Mouse (Mus musculus) forebrain, embryonic 11.5 days (tissue): ENCODE measurements at regions not wholly inside any gene's neighbourhood (a gene's known extent, or its start where the extent isn't known, plus 50 kb on each side); places are given as distances from the start of the nearest gene placed in this dataset.

Experiments
- ATAC-seq: fragments of 200-750 bp; cut with Nextera tagmentation; replicated peaks from 2 replicates; pipeline ENCODE4 v1.8.0; 2017; ENCODE audit warnings: moderate TSS enrichment; ENCODE audit not compliant: low FRiP score
- DNase-seq: peaks from one replicate; pipeline ENCODE4 v3.0.0-alpha.2; 2017; ENCODE audit warnings: low spot score
- H3K27ac ChIP-seq: fragments of 300-500 bp; sonication (generic); 2 replicates; pipeline ENCODE4 v1.5.1; 2014; ENCODE audit warnings: low read depth, low read length
- H3K27me3 ChIP-seq: fragments of 300-500 bp; sonication (generic); 2 replicates; pipeline ENCODE4 v1.6.1; 2014; ENCODE audit warnings: mild to moderate bottlenecking, low read length, mixed read lengths; ENCODE audit not compliant: control insufficient read depth, insufficient read depth
- H3K36me3 ChIP-seq: fragments of 300-500 bp; sonication (generic); 2 replicates; pipeline ENCODE4 v1.6.1; 2014; ENCODE audit warnings: mild to moderate bottlenecking, low read length, moderate library complexity, mixed read lengths; ENCODE audit not compliant: control insufficient read depth, insufficient read depth
- H3K4me1 ChIP-seq: fragments of 300-500 bp; sonication (generic); replicated peaks from 2 replicates; pipeline ENCODE4 v1.6.1; 2014; ENCODE audit warnings: low read length, mixed read lengths; ENCODE audit not compliant: control insufficient read depth, insufficient read depth
- H3K4me2 ChIP-seq: fragments of 300-500 bp; sonication (generic); 2 replicates; pipeline ENCODE4 v1.6.1; 2014; ENCODE audit warnings: low read depth, mild to moderate bottlenecking, low read length, moderate library complexity, mixed read lengths; ENCODE audit not compliant: severe bottlenecking
- H3K4me3 ChIP-seq: fragments of 300-500 bp; sonication (generic); 2 replicates; pipeline ENCODE4 v1.5.1; 2014; ENCODE audit warnings: low read depth, low read length
- H3K9ac ChIP-seq: fragments of 300-500 bp; sonication (generic); 2 replicates; pipeline ENCODE4 v1.6.1; 2014; ENCODE audit warnings: low read length
- H3K9me3 ChIP-seq: fragments of 300-500 bp; sonication (generic); 2 replicates; pipeline ENCODE4 v1.6.1; 2016; ENCODE audit warnings: low read length, mixed read lengths; ENCODE audit not compliant: control insufficient read depth
- WGBS: fragments of 180-500 bp; shearing (Covaris S2); extraction: QIAGEN DNeasy Blood & Tissue Kit; methylation state at CpG from one replicate; pipeline ENCODE4 v1.1.7; 2014; 5-methylcytosine and 5-hydroxymethylcytosine counted together

DNA sequence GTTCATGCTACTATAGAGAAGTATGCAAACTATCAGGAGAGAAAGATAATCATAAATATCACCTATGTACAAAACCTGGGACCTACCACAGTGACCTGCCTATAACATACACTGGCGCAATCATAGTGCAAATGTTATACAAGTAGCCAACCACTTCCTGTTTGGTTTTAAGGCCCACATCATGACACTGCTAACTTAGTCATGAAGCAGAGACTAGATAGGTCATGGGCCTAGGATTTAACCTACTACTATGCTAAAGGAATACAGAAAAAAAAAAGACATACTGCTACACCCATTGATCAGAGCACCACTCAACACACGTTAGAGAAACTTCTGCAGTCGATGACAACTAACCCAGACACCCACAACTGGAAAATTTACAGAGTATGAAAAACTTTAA is 498.6 kb upstream of the Acvr2a start:
- Histone ChIP-seq H3K9ac (no peak overlapping the region), H3K27ac (no peak overlapping the region), H3K4me3 (no peak overlapping the region), H3K36me3 (no peaks in the 10 kb centered on the region), H3K9me3 (no peaks in the 10 kb centered on the region), H3K27me3 (no peaks in the 10 kb centered on the region), H3K4me2 (no peak overlapping the region), H3K4me1 (no peaks in the 10 kb centered on the region)
- ATAC-seq (no peak), DNase-seq (no peak)
- 84% methylated on average over 3 of the region's 3 CpGs for WGBS

DNA sequence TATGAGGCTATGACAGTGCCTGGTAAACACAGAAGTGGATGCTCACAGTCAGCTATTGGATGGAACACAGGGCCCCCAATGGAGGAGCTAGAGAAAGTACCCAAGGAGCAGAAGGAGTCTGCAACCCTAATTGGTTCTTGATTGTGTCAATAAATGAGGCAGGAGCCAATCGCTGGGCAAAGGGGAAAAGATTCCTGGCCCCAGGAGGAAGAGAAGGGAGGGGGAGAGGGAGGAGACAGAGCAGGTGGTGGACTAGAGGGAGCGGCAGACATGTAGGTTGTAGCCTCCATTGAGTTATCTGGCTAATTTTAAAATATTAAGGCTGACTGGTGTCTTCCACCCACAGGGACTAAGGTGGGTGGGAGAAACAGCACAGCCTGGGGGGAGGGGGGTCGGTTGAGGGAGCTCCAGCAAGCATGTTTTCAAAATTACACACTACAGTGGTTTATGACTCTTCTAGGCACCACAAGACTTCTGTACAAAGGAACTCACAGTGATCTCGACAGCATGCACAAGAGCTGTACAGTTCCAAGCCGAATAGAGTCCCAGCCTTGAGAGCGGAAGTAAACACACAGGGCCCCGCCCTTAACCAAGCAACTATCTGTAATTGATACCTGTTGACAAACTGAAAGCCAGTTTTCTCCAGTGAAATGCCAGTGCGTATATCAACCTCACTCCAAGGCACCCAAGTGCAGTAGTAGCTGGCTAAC is 497.6 kb upstream of the Acvr2a start:
- H3K4me1 ChIP-seq: no peaks in the 10 kb centered on the region

DNA sequence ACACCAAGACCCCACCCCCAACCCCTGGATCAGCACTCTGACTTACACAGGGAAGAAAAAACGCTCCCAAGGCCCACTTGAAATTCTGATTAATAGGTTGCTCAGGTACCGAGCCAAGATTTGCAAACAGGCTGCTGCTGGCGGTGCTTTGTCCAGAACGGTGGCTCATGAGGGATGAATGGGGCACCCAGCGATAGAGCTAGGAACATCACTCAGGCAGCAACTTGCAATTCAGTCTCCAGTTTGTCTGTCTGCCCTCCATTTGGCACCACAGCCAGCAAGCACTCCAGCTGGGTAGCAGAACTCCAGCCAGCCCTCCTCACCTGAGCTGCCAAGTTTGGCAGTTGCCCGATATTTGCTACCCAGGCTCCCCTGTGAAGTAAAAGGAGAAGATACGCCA is 496.1 kb upstream of the Acvr2a start:
- H3K9me3 ChIP-seq: no peaks in the 10 kb centered on the region
- WGBS: 65% methylated on average over 7 of the region's 7 CpGs
- H3K36me3 ChIP-seq: no peaks in the 10 kb centered on the region
- ATAC-seq: no peak
- H3K4me1 ChIP-seq: no peaks in the 10 kb centered on the region
- H3K27me3 ChIP-seq: no peaks in the 10 kb centered on the region
- no peak overlapping the region for H3K27ac ChIP-seq
- H3K4me2 ChIP-seq: no peak overlapping the region
- H3K9ac ChIP-seq: no peak overlapping the region
- no peak overlapping the region for H3K4me3 ChIP-seq
- DNase-seq: peak; percentile 55

More for the DNA sequence above, 497.6 kb upstream of the Acvr2a start:
- Histone ChIP-seq H3K4me3 (no peak overlapping the region), H3K9ac (no peak overlapping the region), H3K27me3 (no peaks in the 10 kb centered on the region), H3K9me3 (no peaks in the 10 kb centered on the region), H3K4me2 (no peak overlapping the region), H3K27ac (no peak overlapping the region), H3K36me3 (no peaks in the 10 kb centered on the region)
- 0 out of 2 replicates have a peak, but pooled peaks have one; percentile 7 for ATAC-seq
- DNase-seq: no peak
- 89% methylated on average over 8 of the region's 8 CpGs for WGBS

DNA sequence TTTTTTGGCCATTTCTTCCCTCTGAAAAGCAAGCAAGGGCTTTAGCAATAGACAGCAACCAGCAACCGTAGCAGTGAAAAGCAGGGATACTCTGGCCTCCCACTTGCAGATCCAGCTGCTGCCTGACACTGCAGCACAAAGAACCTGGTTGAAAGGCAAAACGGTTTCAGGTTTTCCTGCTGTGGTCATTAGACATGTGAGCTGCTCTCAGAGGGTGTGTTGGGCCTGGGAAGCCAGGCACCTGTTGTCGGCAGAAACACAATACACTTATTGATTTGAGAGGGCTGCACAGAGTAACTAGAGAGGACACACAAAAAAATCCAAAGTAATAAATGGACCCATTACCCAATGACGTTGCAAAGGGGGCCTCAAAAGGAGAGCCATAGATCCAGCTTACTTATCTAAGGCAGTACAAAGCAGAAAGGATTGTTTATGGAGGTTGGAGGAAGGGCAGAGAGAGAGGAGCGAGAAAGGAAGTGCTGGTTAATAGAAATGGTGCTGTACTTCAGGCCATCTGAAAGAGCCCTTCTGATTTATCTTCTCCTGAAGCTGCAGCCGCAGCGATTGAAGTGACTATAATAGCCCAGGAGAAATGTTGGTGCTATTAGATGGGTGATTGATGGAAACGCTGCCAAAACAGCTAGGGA is 495.4 kb upstream of the Acvr2a start:
- no peak overlapping the region for H3K9ac ChIP-seq
- no peaks in the 10 kb centered on the region for H3K36me3 ChIP-seq
- DNase-seq (no peak), ATAC-seq (peak; percentile 34; the same call in 1 of the 2 replicates)
- WGBS: 40% methylated on average over 8 of the region's 8 CpGs
- H3K9me3 ChIP-seq: no peaks in the 10 kb centered on the region
- H3K4me3 ChIP-seq: no peak overlapping the region
- H3K4me2 ChIP-seq: no peak overlapping the region
- no peak overlapping the region for H3K27ac ChIP-seq
- no peaks in the 10 kb centered on the region for H3K27me3 ChIP-seq
- no peaks in the 10 kb centered on the region for H3K4me1 ChIP-seq

DNA sequence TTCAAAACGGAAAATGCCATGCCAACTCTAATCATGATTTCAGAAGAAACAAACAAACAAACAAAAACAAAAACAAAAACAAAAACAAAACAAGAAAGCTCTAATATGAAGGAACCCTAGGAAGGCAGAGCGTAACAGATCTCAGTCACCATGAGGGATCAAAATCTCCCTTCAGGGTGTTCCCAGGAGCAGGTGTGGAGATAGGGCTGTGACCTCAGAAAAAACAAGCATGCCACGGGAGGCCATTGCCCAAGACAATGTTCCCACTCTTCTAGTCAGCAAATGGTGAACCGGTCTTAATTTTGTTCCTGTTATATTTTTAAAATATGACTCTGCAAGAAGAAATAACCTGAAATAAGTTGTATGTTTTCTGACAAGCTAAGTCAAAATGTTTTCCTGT is 492.4 kb upstream of the Acvr2a start:
- H3K9ac ChIP-seq: no peak overlapping the region
- H3K4me3 ChIP-seq: no peak overlapping the region
- H3K36me3 ChIP-seq: no peaks in the 10 kb centered on the region
- ATAC-seq (no peak), DNase-seq (no peak)
- no peaks in the 10 kb centered on the region for H3K9me3 ChIP-seq
- H3K4me1 ChIP-seq: no peaks in the 10 kb centered on the region
- WGBS: 84% methylated on average over 4 of the region's 4 CpGs
- no peak overlapping the region for H3K4me2 ChIP-seq
- no peak overlapping the region for H3K27ac ChIP-seq
- H3K27me3 ChIP-seq: no peaks in the 10 kb centered on the region

DNA sequence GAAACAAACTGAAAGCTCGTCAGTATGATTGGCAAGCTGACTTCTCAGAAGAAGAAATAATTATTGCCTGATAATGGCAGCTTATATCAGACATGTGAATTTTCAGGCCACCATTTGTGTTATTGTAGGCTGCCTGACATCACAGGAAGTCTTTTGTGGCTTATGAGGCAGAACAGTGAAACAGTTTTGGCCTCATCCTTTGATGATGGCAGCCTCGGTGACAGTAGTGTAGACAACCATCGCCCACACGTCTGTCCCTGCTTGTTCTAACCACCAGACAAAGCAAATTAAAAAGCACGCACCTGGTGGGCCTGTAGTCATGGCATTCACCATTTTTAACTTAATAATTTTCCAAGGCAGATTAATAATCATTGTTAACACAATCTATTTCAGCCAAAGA is 491.6 kb upstream of the Acvr2a start:
- ATAC-seq (no peak), DNase-seq (no peak)
- no peaks in the 10 kb centered on the region for H3K27me3 ChIP-seq
- 82% methylated on average over 5 of the region's 5 CpGs for WGBS
- no peaks in the 10 kb centered on the region for H3K9me3 ChIP-seq
- H3K27ac ChIP-seq: no peak overlapping the region
- H3K4me1 ChIP-seq: no peaks in the 10 kb centered on the region
- no peak overlapping the region for H3K4me3 ChIP-seq
- no peak overlapping the region for H3K9ac ChIP-seq
- no peak overlapping the region for H3K4me2 ChIP-seq
- no peaks in the 10 kb centered on the region for H3K36me3 ChIP-seq

DNA sequence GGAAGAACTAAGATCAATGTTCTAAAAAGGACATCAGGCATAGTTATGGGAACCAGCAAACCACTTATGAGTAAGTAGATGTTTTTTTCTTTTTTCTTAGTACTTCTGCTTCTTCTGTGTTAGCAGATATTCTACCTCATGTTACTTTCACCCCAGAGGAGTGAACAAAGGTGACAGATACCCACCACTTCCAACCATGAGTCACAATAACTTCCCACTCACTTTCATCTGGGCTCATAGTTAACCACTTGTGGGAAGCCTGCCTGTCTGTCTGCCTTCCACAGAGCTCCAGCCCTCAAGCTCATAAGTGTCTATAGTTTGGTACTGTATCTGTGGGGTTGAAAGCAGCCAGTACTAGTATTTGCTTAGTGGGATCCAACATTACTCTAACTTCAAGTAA is 485.7 kb upstream of the Acvr2a start:
- H3K9me3 ChIP-seq: no peaks in the 10 kb centered on the region
- no peaks in the 10 kb centered on the region for H3K36me3 ChIP-seq
- no peak overlapping the region for H3K4me2 ChIP-seq
- ATAC-seq (no peak), DNase-seq (no peak)
- no peaks in the 10 kb centered on the region for H3K27me3 ChIP-seq
- H3K9ac ChIP-seq: no peak overlapping the region
- H3K4me3 ChIP-seq: no peak overlapping the region
- H3K4me1 ChIP-seq: no peaks in the 10 kb centered on the region
- no peak overlapping the region for H3K27ac ChIP-seq

DNA sequence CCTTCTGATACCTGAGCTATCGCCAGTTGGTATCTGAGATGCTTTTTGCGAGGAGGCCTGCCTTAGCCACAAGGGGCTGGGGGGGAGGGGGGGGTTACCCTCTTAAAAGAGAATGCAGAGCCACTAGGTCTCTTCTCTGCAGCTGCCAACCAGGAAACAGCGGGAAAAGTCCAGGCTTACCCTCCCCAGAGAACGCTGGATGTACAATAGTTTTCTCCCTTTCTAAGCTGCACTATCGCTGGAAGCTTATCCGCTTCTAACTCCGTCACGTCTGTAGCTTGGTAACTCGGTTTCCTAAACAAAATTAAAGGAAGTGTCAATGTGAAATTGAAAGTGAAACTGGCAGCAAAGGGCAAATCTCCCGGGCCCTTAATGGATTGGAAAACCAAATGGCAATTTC is 481.1 kb upstream of the Acvr2a start:
- no peaks in the 10 kb centered on the region for H3K36me3 ChIP-seq
- H3K27me3 ChIP-seq: no peaks in the 10 kb centered on the region
- no peak overlapping the region for H3K27ac ChIP-seq
- 63% methylated on average over 10 of the region's 10 CpGs for WGBS
- ATAC-seq: no peak
- H3K4me3 ChIP-seq: no peak overlapping the region
- H3K9ac ChIP-seq: no peak overlapping the region
- no peak overlapping the region for H3K4me2 ChIP-seq
- no peaks in the 10 kb centered on the region for H3K9me3 ChIP-seq
- DNase-seq: no peak
- no peaks in the 10 kb centered on the region for H3K4me1 ChIP-seq

DNA sequence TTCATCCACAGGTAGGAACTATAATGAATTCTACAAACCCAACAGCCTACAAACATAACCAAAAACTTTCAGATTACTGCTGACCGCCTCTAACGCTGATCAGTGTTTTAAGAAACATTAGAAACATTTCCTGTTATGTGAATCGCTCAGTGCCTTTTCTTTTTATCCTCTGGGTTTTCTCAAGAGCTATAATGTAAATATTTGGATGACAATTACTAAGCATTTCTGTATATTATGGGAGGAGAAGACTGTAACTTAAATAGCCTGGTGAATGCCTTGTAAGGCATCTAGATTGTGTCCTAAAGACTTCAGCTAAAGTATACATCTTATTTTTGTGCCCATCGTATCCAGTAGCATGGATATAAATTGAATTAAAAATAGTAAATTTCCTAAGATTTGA is 465.9 kb upstream of the Acvr2a start:
- H3K4me1 ChIP-seq: no peaks in the 10 kb centered on the region
- H3K9me3 ChIP-seq: no peaks in the 10 kb centered on the region
- H3K27me3 ChIP-seq: no peaks in the 10 kb centered on the region
- H3K27ac ChIP-seq: no peak overlapping the region
- WGBS: 85% methylated on average over 4 of the region's 4 CpGs
- DNase-seq (no peak), ATAC-seq (no peak)
- no peak overlapping the region for H3K4me2 ChIP-seq
- H3K36me3 ChIP-seq: no peaks in the 10 kb centered on the region
- no peak overlapping the region for H3K9ac ChIP-seq
- H3K4me3 ChIP-seq: no peak overlapping the region
